Comparison of ENCODE assay signal across 13 mouse cellular contexts in the genomic region with DNA sequence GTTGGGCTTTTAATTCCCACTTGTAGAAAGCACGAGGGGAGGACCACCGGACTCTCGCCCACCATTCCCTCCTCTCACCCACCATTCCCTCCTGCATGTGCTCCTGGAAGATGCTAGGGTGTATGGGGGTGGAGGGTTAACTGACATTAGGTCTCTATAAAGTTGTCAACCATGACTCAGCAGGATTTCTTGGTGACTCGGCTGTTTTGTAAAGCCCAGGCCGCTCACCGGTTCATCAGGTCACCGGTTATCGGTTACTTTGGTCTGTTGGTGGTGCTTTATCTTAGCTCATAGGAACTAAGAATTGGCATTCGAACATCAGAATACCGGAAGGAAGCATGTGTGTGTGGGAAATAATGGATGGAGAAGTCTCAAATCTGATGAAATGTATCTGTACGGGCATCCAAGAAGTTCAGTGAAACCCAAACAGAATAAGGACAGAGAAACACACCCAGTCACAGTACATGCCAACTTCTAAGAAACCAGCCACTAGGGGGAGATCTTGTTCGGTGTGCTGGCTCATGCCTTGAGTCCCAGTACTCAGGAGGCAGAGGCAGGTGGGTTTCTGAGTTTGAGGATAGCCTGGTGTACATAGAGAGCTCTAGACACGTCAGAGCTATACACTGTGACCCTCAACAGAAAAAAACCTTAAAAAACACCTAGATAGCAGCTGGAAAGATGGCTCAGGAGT. TPM values are rescaled to one million over a fixed set of nuclear protein-coding genes. Genes with fewer than 3 reads are reported as not detected.
DNase-seq lines count a peak whose midpoint lies in the region; ATAC-seq and TF ChIP-seq lines count a peak whose summit lies in the region.
"Had no signal": no experiment of that assay in that cellular context is flagged by ENCODE, and none has a peak within 500 bp of the region (broad histone marks: within the 10 kb centered on the region; RNA-seq: fewer than 3 reads in every experiment).

No protein-coding gene starts in this region.

- no peaks in the 10 kb centered on the region for H3K9me3 ChIP-seq in hindbrain, postnatal 0 days (ENCODE audit: low read length)
- H3K9me3 ChIP-seq in hindbrain, embryonic 11.5 days (ENCODE audit: control insufficient read depth, low read length) = no peaks in the 10 kb centered on the region
- H3K9me3 ChIP-seq in limb, embryonic 10.5 days (replicated peaks) = no peaks in the 10 kb centered on the region
- H3K9me3 ChIP-seq: limb, embryonic 13.5 days had no signal

- H3K4me1 ChIP-seq in hindbrain, postnatal 0 days (ENCODE audit: insufficient read depth, low read length) = no peaks in the 10 kb centered on the region
- H3K4me1 ChIP-seq in hindbrain, embryonic 11.5 days (replicated peaks; ENCODE audit: control insufficient read depth, insufficient read depth, low read length) = no peaks in the 10 kb centered on the region
- no peaks in the 10 kb centered on the region for H3K4me1 ChIP-seq in bone marrow macrophage, adult 2 months (ENCODE audit: control insufficient read depth, insufficient read depth, low read length)
- no peaks in the 10 kb centered on the region for H3K4me1 ChIP-seq in limb, embryonic 10.5 days
- H3K4me1 ChIP-seq: limb, embryonic 13.5 days had no signal

- no peak overlapping the region for H3K4me2 ChIP-seq in hindbrain, postnatal 0 days (ENCODE audit: low read depth, low read length)
- H3K4me2 ChIP-seq in hindbrain, embryonic 11.5 days (replicated peaks; ENCODE audit: low read depth, low read length) = no peak overlapping the region
- H3K4me2 ChIP-seq: limb, embryonic 13.5 days had no signal

- TF ChIP-seq POLR2A in bone marrow macrophage, adult 2 months (IDR thresholded peaks at IDR 0.05; ENCODE audit: borderline replicate concordance, low read depth, low read length) = no peak

- 95% methylated on average over 13 of the region's 13 CpGs for WGBS in hindbrain, postnatal 0 days
- WGBS in hindbrain, embryonic 11.5 days = 93% methylated on average over 13 of the region's 13 CpGs
- WGBS in limb, embryonic 10.5 days = 95% methylated on average over 13 of the region's 13 CpGs

- H3K4me3 ChIP-seq in hindbrain, postnatal 0 days (ENCODE audit: low read length) = no peak overlapping the region
- H3K4me3 ChIP-seq in hindbrain, embryonic 11.5 days (ENCODE audit: low read depth, low read length) = no peak overlapping the region
- H3K4me3 ChIP-seq in bone marrow macrophage, adult 2 months (ENCODE audit: insufficient read depth, low read length) = no peak overlapping the region
- H3K4me3 ChIP-seq in limb, embryonic 10.5 days = no peak overlapping the region
- H3K4me3 ChIP-seq: limb, embryonic 13.5 days; myocyte had no signal

- DNase-seq in hindbrain, postnatal 0 days (ENCODE audit: low spot score) = no peak
- DNase-seq in hindbrain, embryonic 11.5 days (ENCODE audit: low spot score) = no peak
- DNase-seq in CD8-positive naive resting alpha-beta T cell, adult 2 months (ENCODE audit: low read depth in 2 of 2, low spot score in 2 of 2) = peak; percentile 3 to 8
- DNase-seq in lung, postnatal 25 days (ENCODE audit: low spot score) = peak; percentile 21
- no peak for DNase-seq in left cerebral cortex, adult 8-10 months (ENCODE audit: low spot score in 2 of 2)
- no peak for DNase-seq in limb, embryonic 10.5 days (ENCODE audit: low spot score)

- ATAC-seq in hindbrain, postnatal 0 days = no peak
- ATAC-seq in hindbrain, embryonic 11.5 days (ENCODE audit: low FRiP score) = no peak
- no peak for ATAC-seq in erythroid progenitor cell, adult 5-6 weeks (replicated peaks; ENCODE audit: low FRiP score, poor library complexity, severe bottlenecking)
- ATAC-seq: activated CD4-positive, CD25-positive, alpha-beta regulatory T cell, adult 4 months; intestine, embryonic 16.5 days had no signal

- H3K27ac ChIP-seq in hindbrain, postnatal 0 days = no peak overlapping the region
- no peak overlapping the region for H3K27ac ChIP-seq in hindbrain, embryonic 11.5 days (ENCODE audit: low read depth, low read length)
- no peak overlapping the region for H3K27ac ChIP-seq in bone marrow macrophage, adult 2 months (ENCODE audit: insufficient read depth, low read depth, low read length)
- H3K27ac ChIP-seq in limb, embryonic 10.5 days = no peak overlapping the region
- H3K27ac ChIP-seq: limb, embryonic 13.5 days had no signal

- H3K9ac ChIP-seq in hindbrain, postnatal 0 days (replicated peaks; ENCODE audit: low read length) = no peak overlapping the region
- H3K9ac ChIP-seq in hindbrain, embryonic 11.5 days (ENCODE audit: low read depth, low read length) = no peak overlapping the region
- H3K9ac ChIP-seq: limb, embryonic 13.5 days had no signal

- H3K36me3 ChIP-seq in hindbrain, postnatal 0 days (ENCODE audit: insufficient read depth, low read length) = peaks cover 46% of the 10 kb centered on the region
- H3K36me3 ChIP-seq in hindbrain, embryonic 11.5 days (ENCODE audit: control insufficient read depth, insufficient read depth, low read length) = peaks cover 5% of the 10 kb centered on the region; the same call in 1 of the 2 replicates
- peaks cover 35% of the 10 kb centered on the region for H3K36me3 ChIP-seq in limb, embryonic 10.5 days

- TF ChIP-seq CTCF in hindbrain, postnatal 0 days (IDR thresholded peaks at IDR 0.05; ENCODE audit: low read depth) = peak; percentile 30; the same call in 1 of the 2 replicates
- TF ChIP-seq CTCF in bone marrow macrophage, adult 2 months (IDR thresholded peaks at IDR 0.05; ENCODE audit: low read depth, low read length) = peak; percentile 29; the same call in 1 of the 2 replicates

- H3K27me3 ChIP-seq in hindbrain, postnatal 0 days (ENCODE audit: insufficient read depth, low read length) = no peaks in the 10 kb centered on the region
- no peaks in the 10 kb centered on the region for H3K27me3 ChIP-seq in hindbrain, embryonic 11.5 days (ENCODE audit: control insufficient read depth, insufficient read depth, low read length)
- H3K27me3 ChIP-seq in limb, embryonic 10.5 days (ENCODE audit: low read depth, poor library complexity, severe bottlenecking) = no peaks in the 10 kb centered on the region
- H3K27me3 ChIP-seq: limb, embryonic 13.5 days had no signal

RNA-seq across cellular contexts. Expression of a gene that starts 37.2 kb away (rescaled TPM):
- not detected in 2 replicates for total RNA-seq in hindbrain, postnatal 0 days (2014; rRNA removed)
- polyA plus RNA-seq in hindbrain, postnatal 0 days (2015; fragmentation: Nextera tagmentation; extraction: Ambion mirVana) = 0.54 TPM in 1 of 2 replicates, not detected in the other
- 0.52 TPM in 1 of 2 replicates, not detected in the other for polyA plus RNA-seq in hindbrain, embryonic 11.5 days (2014; fragmentation: Nextera tagmentation; extraction: Ambion mirVana)
- polyA plus RNA-seq in bone marrow macrophage, adult 2 months (2012; ENCODE audit: insufficient read depth, insufficient read length, missing spikeins) = not detected in 2 replicates
- total RNA-seq in left cerebral cortex, adult 8-10 months (2022) = not detected
- not detected in 2 replicates for polyA plus RNA-seq in limb, embryonic 10.5 days (2016; fragmentation: Nextera tagmentation; extraction: Ambion mirVana)
- total RNA-seq in erythroid progenitor cell, adult 5-6 weeks (2015; ENCODE audit: low replicate concordance) = not detected in 2 replicates
- total RNA-seq in erythroid progenitor cell, adult 5-6 weeks (2017; ENCODE audit: low replicate concordance) = not detected in 2 replicates
- polyA plus RNA-seq: activated CD4-positive, CD25-positive, alpha-beta regulatory T cell, adult 4 months; embryonic facial prominence, embryonic 11.5 days; intestine, embryonic 16.5 days; myocyte had no signal

RNA-seq across cellular contexts. Expression of a gene that starts 37.8 kb away (rescaled TPM):
- total RNA-seq in hindbrain, postnatal 0 days (2014; rRNA removed) = 1.0 and 2.2 TPM in 2 replicates
- polyA plus RNA-seq in hindbrain, postnatal 0 days (2015; fragmentation: Nextera tagmentation; extraction: Ambion mirVana) = 2.0 and 2.6 TPM in 2 replicates
- polyA plus RNA-seq in hindbrain, embryonic 11.5 days (2014; fragmentation: Nextera tagmentation; extraction: Ambion mirVana) = 0.52 and 0.84 TPM in 2 replicates
- not detected in 2 replicates for polyA plus RNA-seq in bone marrow macrophage, adult 2 months (2012; ENCODE audit: insufficient read depth, insufficient read length, missing spikeins)
- total RNA-seq in left cerebral cortex, adult 8-10 months (2022) = 1 to 10 TPM; 2.2 to 4.6 (median 3.5) TPM
- polyA plus RNA-seq in limb, embryonic 10.5 days (2016; fragmentation: Nextera tagmentation; extraction: Ambion mirVana) = 0.48 and 0.88 TPM in 2 replicates
- total RNA-seq in erythroid progenitor cell, adult 5-6 weeks (2015; ENCODE audit: low replicate concordance) = not detected in 2 replicates
- not detected in 2 replicates for total RNA-seq in erythroid progenitor cell, adult 5-6 weeks (2017; ENCODE audit: low replicate concordance)
- polyA plus RNA-seq: myocyte had no signal

RNA-seq across cellular contexts. Expression of a gene that starts 49.9 kb away (rescaled TPM):
- total RNA-seq in hindbrain, postnatal 0 days (2014; rRNA removed) = 64.4 and 69.4 TPM in 2 replicates
- 22.5 and 23.7 TPM in 2 replicates for polyA plus RNA-seq in hindbrain, postnatal 0 days (2015; fragmentation: Nextera tagmentation; extraction: Ambion mirVana)
- polyA plus RNA-seq in hindbrain, embryonic 11.5 days (2014; fragmentation: Nextera tagmentation; extraction: Ambion mirVana) = 12.5 and 14.9 TPM in 2 replicates
- 37.9 and 41.2 TPM in 2 replicates for polyA plus RNA-seq in bone marrow macrophage, adult 2 months (2012; ENCODE audit: insufficient read depth, insufficient read length, missing spikeins)
- total RNA-seq in left cerebral cortex, adult 8-10 months (2022) = 10 to 100 TPM; 39.1 to 42.0 (median 40.4) TPM
- polyA plus RNA-seq in limb, embryonic 10.5 days (2016; fragmentation: Nextera tagmentation; extraction: Ambion mirVana) = 4.4 and 4.9 TPM in 2 replicates
- total RNA-seq in erythroid progenitor cell, adult 5-6 weeks (2015; ENCODE audit: low replicate concordance) = 5.0 and 8.3 TPM in 2 replicates
- 1.7 and 3.3 TPM in 2 replicates for total RNA-seq in erythroid progenitor cell, adult 5-6 weeks (2017; ENCODE audit: low replicate concordance)

Comparison
In these comparisons a context has a peak if more than half of its experiments do, and no peak if none do; other contexts are left out.
1. DNase-seq: peak in CD8-positive naive resting alpha-beta T cell, adult 2 months (2 of 2) and lung, postnatal 25 days (single experiment); none in hindbrain, postnatal 0 days (single experiment), hindbrain, embryonic 11.5 days (single experiment), left cerebral cortex, adult 8-10 months (0 of 2) and limb, embryonic 10.5 days (single experiment).